Mouse (Mus musculus): ENCODE data around the gene Mgat3. TPM values are rescaled to one million over a fixed set of nuclear protein-coding genes. Genes with fewer than 3 reads are reported as not detected.

The Mgat3 gene
- 47.2 and 64.7 TPM in 2 replicates for polyA plus RNA-seq (2012; rRNA removed)

DNA sequence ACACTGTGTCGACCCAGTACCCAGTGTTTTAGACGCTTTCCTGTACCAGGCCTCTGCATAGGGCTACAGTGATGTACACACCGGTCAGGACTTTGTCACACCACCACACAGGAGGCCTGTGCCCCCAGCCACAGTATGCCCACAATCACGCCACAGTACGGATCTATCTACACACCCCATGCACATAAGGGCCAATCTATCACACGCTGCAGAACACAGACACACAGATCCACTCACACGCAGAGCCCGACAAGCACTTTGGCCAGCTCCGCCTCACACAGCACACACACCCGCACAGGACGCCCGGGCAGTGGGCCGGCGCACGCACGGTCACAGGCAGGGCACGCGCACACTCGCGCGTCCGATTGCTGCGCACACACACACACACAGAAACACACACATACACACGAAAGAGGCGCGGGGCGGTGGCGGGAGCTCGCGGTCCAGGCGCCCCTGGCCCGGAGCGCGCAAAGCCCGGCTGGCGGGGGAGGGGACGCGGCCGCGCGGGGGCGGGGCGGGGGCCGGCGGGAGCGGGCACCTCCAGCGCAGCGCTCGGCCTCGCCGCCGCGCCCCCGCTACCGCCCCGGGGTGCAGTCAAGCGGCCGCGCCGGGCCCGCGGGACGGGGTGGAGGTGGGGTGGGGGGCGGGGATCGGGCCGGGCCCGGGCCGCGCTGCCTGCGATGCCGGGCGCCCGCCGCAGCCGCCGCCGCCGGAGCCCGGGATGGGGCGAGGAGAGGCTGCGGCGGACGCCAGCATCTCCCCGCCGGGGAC, at the start of gene Mgat3:
TSS of gene Mgat3 (plus strand) at position 721 of the 771 bp plus-strand sequence.
- TF ChIP-seq CTCF (IDR thresholded peaks at IDR 0.05; ENCODE audit: borderline replicate concordance, extremely low read depth, insufficient read depth, insufficient read length) (no peak), POLR2A (IDR thresholded peaks at IDR 0.05; ENCODE audit: borderline replicate concordance, extremely low read depth, insufficient read depth, insufficient read length, poor library complexity, severe bottlenecking) (peak; percentile 66; the same call in 1 of the 2 replicates)
- DNase-seq (ENCODE audit: low read depth): peak; percentile 78

GRCm38 (mm10) chr15:80124651-80125050, 48.9 kb upstream of the Mgat3 start:
- no peak for DNase-seq (ENCODE audit: low read depth)
- TF ChIP-seq POLR2A (IDR thresholded peaks at IDR 0.05; ENCODE audit: borderline replicate concordance, extremely low read depth, insufficient read depth, insufficient read length, poor library complexity, severe bottlenecking) (no peak), CTCF (IDR thresholded peaks at IDR 0.05; ENCODE audit: borderline replicate concordance, extremely low read depth, insufficient read depth, insufficient read length) (no peak)

GRCm38 (mm10) chr15:80127191-80127590, 46.3 kb upstream of the Mgat3 start:
- TF ChIP-seq POLR2A (IDR thresholded peaks at IDR 0.05; ENCODE audit: borderline replicate concordance, extremely low read depth, insufficient read depth, insufficient read length, poor library complexity, severe bottlenecking): no peak
- TF ChIP-seq CTCF (IDR thresholded peaks at IDR 0.05; ENCODE audit: borderline replicate concordance, extremely low read depth, insufficient read depth, insufficient read length): peak; percentile 25; the same call in 1 of the 2 replicates
- no peak for DNase-seq (ENCODE audit: low read depth)

- no peak for TF ChIP-seq POLR2A (IDR thresholded peaks at IDR 0.05; ENCODE audit: borderline replicate concordance, extremely low read depth, insufficient read depth, insufficient read length, poor library complexity, severe bottlenecking)
- no peak for TF ChIP-seq CTCF (IDR thresholded peaks at IDR 0.05; ENCODE audit: borderline replicate concordance, extremely low read depth, insufficient read depth, insufficient read length)
- DNase-seq (ENCODE audit: low read depth): no peak
Observed at GRCm38 (mm10) chr15:80129982-80130381, 43.5 kb upstream of the Mgat3 start.

DNA sequence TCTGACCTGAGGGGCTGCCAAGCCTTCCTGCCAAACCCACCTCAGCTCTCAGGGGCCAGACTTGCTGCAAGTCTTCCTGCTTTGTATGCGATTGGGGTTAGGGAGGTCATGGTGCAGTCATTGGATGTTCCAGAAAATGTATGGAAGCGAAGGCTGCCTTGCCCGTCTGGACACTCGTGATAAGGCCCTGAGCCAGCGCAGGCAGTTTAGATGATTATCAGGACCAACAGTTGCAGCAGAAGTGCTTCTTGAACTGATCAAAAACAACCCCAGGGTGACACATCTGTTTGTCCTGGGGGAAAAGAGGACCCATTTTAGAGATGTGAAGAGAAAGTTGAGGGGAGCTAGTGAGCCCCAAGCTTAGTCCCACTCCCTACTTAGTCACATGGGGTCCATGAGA, 42.8 kb upstream of the Mgat3 start:
- DNase-seq (ENCODE audit: low read depth): no peak
- TF ChIP-seq POLR2A (IDR thresholded peaks at IDR 0.05; ENCODE audit: borderline replicate concordance, extremely low read depth, insufficient read depth, insufficient read length, poor library complexity, severe bottlenecking) (no peak), CTCF (IDR thresholded peaks at IDR 0.05; ENCODE audit: borderline replicate concordance, extremely low read depth, insufficient read depth, insufficient read length) (no peak)

- no peak for DNase-seq (ENCODE audit: low read depth)
Observed at GRCm38 (mm10) chr15:80131421-80131820, 42.1 kb upstream of the Mgat3 start.

GRCm38 (mm10) chr15:80132452-80132851, 41.1 kb upstream of the Mgat3 start:
- TF ChIP-seq POLR2A (IDR thresholded peaks at IDR 0.05; ENCODE audit: borderline replicate concordance, extremely low read depth, insufficient read depth, insufficient read length, poor library complexity, severe bottlenecking) (no peak), CTCF (IDR thresholded peaks at IDR 0.05; ENCODE audit: borderline replicate concordance, extremely low read depth, insufficient read depth, insufficient read length) (no peak)

More at GRCm38 (mm10) chr15:80131421-80131820, 42.1 kb upstream of the Mgat3 start:
- TF ChIP-seq POLR2A (IDR thresholded peaks at IDR 0.05; ENCODE audit: borderline replicate concordance, extremely low read depth, insufficient read depth, insufficient read length, poor library complexity, severe bottlenecking): no peak

GRCm38 (mm10) chr15:80132993-80133586, 40.4 kb upstream of the Mgat3 start, which contains the start of gene Tab1:
Gene Tab1, plus strand, starts transcription at chr15:80133127.
- peak; percentile 69; the same call in 1 of the 2 replicates for TF ChIP-seq POLR2A (IDR thresholded peaks at IDR 0.05; ENCODE audit: borderline replicate concordance, extremely low read depth, insufficient read depth, insufficient read length, poor library complexity, severe bottlenecking)
- TF ChIP-seq CTCF (IDR thresholded peaks at IDR 0.05; ENCODE audit: borderline replicate concordance, extremely low read depth, insufficient read depth, insufficient read length): peak; percentile 69
- DNase-seq (ENCODE audit: low read depth): peak; percentile 98

More at GRCm38 (mm10) chr15:80132452-80132851, 41.1 kb upstream of the Mgat3 start:
- no peak for DNase-seq (ENCODE audit: low read depth)

DNA sequence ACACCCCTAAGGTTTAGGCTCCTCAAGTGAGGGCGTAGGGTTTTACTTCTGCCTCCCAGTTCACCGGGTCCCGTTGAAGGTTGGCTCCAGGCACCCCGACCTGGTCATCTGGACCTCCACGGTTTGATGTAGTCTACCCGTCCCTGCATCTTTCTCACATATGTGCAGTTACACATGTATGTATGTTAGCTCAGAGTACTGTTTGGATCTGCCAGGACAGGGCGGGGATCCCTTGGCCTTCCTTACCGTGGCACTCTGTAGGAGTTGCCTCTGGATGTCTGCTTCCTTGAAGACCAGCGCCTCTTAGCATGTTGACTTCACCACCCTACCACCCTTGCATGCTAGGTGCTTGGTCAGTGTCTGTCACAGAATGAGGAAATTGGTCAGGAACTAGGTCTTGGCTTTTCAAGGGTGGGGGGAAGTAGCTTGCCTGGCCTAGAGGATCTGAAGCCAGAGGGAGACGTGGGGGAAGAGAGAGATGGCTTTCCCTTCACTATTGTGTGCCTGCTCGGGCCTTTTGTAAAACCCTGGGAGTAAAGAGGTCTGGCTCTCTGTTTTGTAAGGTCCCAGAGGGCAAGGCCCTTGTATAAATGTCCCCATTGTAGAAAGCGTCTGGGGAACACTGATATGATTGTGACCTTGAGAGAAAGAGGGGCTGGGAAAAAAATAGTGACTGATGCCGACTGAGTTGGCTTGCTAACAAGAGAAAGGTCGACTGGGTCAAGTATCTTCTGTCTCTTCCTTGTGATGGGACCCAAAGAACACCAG, 39.7 kb upstream of the Mgat3 start:
- no peak for TF ChIP-seq CTCF (IDR thresholded peaks at IDR 0.05; ENCODE audit: borderline replicate concordance, extremely low read depth, insufficient read depth, insufficient read length)
- TF ChIP-seq POLR2A (IDR thresholded peaks at IDR 0.05; ENCODE audit: borderline replicate concordance, extremely low read depth, insufficient read depth, insufficient read length, poor library complexity, severe bottlenecking): no peak
- peak; percentile 28 for DNase-seq (ENCODE audit: low read depth)

- no peak for DNase-seq (ENCODE audit: low read depth)
- TF ChIP-seq CTCF (IDR thresholded peaks at IDR 0.05; ENCODE audit: borderline replicate concordance, extremely low read depth, insufficient read depth, insufficient read length): no peak
- no peak for TF ChIP-seq POLR2A (IDR thresholded peaks at IDR 0.05; ENCODE audit: borderline replicate concordance, extremely low read depth, insufficient read depth, insufficient read length, poor library complexity, severe bottlenecking)
Observed at GRCm38 (mm10) chr15:80134450-80134847, 39.1 kb upstream of the Mgat3 start.

GRCm38 (mm10) chr15:80135499-80135898, 38.0 kb upstream of the Mgat3 start:
- no peak for DNase-seq (ENCODE audit: low read depth)
- TF ChIP-seq POLR2A (IDR thresholded peaks at IDR 0.05; ENCODE audit: borderline replicate concordance, extremely low read depth, insufficient read depth, insufficient read length, poor library complexity, severe bottlenecking) (no peak), CTCF (IDR thresholded peaks at IDR 0.05; ENCODE audit: borderline replicate concordance, extremely low read depth, insufficient read depth, insufficient read length) (no peak)
